Mouse (Mus musculus) limb, embryonic 12.5 days (tissue): ENCODE data around the gene E130218I03Rik. TPM values are rescaled to one million over a fixed set of nuclear protein-coding genes. Genes with fewer than 3 reads are reported as not detected.

Experiments used
- ATAC-seq: fragments of 200-750 bp; cut with Nextera tagmentation; 2 replicates; pipeline ENCODE4 v1.8.0; 2017; ENCODE audit warnings: low read depth, moderate TSS enrichment; ENCODE audit not compliant: insufficient number of reproducible peaks, insufficient read depth, low FRiP score, low TSS enrichment
- H3K27ac ChIP-seq: fragments of 300-500 bp; sonication (generic); 2 replicates; pipeline ENCODE4 v1.5.1; 2016; ENCODE audit warnings: mild to moderate bottlenecking, moderate library complexity
- H3K27me3 ChIP-seq: fragments of 300-500 bp; sonication (generic); 2 replicates; pipeline ENCODE4 v1.6.1; 2016; ENCODE audit warnings: mild to moderate bottlenecking, moderate library complexity
- H3K36me3 ChIP-seq: fragments of 300-500 bp; sonication (generic); 2 replicates; pipeline ENCODE4 v1.6.1; 2016; ENCODE audit warnings: mild to moderate bottlenecking, moderate library complexity
- H3K4me1 ChIP-seq: fragments of 300-500 bp; sonication (generic); replicated peaks from 2 replicates; pipeline ENCODE4 v1.6.1; 2016
- H3K4me2 ChIP-seq: fragments of 300-500 bp; sonication (generic); 2 replicates; pipeline ENCODE4 v1.6.1; 2016; ENCODE audit warnings: mild to moderate bottlenecking, moderate library complexity
- H3K4me3 ChIP-seq: fragments of 300-500 bp; sonication (generic); replicated peaks from 2 replicates; pipeline ENCODE4 v1.5.1; 2016; ENCODE audit warnings: mild to moderate bottlenecking
- H3K9ac ChIP-seq: fragments of 300-500 bp; sonication (generic); replicated peaks from 2 replicates; pipeline ENCODE4 v1.6.1; 2016; ENCODE audit warnings: mild to moderate bottlenecking, moderate library complexity
- H3K9me3 ChIP-seq: fragments of 300-500 bp; sonication (generic); 2 replicates; pipeline ENCODE4 v1.6.1; 2016; ENCODE audit warnings: mild to moderate bottlenecking, moderate library complexity
- WGBS: fragments of 180-500 bp; shearing (Covaris S2); methylation state at CpG from one replicate; pipeline ENCODE4 v1.1.7; 2016; 5-methylcytosine and 5-hydroxymethylcytosine counted together
- polyA plus RNA-seq: library from polyadenylated mRNA; unstranded; fragments of >200 nt; fragmentation: Nextera tagmentation; extraction: Ambion mirVana; gene quantifications from 2 replicates; pipeline ENCODE4 v1.2.1, GENCODE M21; 2016

Gene E130218I03Rik
- polyA plus RNA-seq, 1 experiment from 2014 or later: 0.78 TPM

DNA sequence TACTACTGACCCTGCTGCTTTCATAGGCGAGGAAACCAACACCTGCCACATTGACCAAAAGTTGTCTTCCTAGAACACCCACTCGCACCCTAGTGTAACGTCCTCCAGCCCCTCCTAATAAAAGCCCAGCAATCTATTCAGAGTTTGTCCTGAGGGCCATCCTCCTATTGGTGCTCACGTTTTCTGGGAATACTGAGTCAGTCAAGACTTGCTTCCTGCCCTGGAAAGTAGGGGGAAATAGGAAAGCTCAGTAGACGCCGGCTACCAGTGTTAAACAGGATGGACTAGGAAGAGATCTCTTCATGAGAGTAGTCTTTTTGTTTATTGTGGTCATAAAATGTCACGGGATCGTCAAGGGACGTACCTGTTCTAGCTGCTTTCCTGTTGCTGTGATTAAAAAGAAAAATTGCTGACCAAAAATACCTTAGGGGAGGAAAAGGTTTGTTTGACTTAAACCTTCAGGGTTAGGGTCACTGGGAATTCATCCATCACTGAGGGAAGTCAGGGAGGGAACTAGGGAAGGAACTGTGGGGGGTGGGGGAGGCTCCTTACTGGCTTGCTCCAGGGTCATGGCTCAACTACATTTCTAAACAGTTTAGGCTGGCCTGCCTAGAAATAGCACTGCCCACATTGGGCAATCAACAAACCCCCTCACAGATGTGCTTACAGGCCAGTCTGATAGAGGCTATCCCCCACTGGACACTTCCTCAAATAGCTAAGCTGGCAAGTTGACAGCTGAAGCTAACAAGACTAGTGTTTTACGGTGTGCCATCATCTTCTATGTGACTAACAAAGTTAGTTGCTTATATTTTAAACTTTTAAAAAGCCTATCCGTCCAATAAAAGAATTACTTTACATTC is 45.2 kb downstream of the E130218I03Rik start:
- H3K9ac ChIP-seq: peak overlapping the region; percentile 98
- peaks cover 13% of the 10 kb centered on the region; the same call in 1 of the 2 replicates for H3K27me3 ChIP-seq
- H3K4me3 ChIP-seq: peak overlapping the region; percentile 98
- H3K4me1 ChIP-seq: peaks cover 22% of the 10 kb centered on the region
- H3K36me3 ChIP-seq: peaks cover 14% of the 10 kb centered on the region
- H3K9me3 ChIP-seq: no peaks in the 10 kb centered on the region
- peak overlapping the region; percentile 98 for H3K4me2 ChIP-seq
- peak overlapping the region; percentile 100; the same call in 1 of the 2 replicates for H3K27ac ChIP-seq
- no peak for ATAC-seq
- WGBS: 23% methylated on average over 11 of the region's 11 CpGs

DNA sequence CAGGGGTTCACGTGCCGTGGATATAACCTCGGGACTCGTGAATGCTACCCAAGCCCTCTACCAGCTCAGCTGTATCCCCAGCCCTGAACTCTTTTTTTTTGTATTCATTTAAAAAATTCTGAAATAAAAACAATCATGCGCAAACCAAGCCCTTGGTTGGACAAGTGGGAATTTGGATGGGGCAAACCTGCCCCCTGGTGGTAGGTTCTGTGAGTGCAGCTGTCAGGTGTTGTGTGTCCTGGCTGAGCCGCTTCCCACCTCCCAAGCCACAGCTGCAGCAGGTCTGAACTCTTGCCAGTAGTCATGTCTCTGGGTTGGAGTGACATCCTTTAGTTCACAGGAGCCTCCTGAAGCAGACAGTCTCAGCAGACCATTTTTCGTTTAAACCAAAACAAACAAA is 48.6 kb downstream of the E130218I03Rik start:
- Histone ChIP-seq H3K27ac (no peak overlapping the region), H3K27me3 (peaks cover 20% of the 10 kb centered on the region; the same call in 1 of the 2 replicates), H3K4me2 (no peak overlapping the region), H3K9ac (no peak overlapping the region), H3K4me3 (no peak overlapping the region), H3K9me3 (peaks cover 4% of the 10 kb centered on the region; the same call in 1 of the 2 replicates), H3K4me1 (peaks cover 13% of the 10 kb centered on the region), H3K36me3 (no peaks in the 10 kb centered on the region)
- 23% methylated on average over 7 of the region's 7 CpGs for WGBS
- no peak for ATAC-seq

DNA sequence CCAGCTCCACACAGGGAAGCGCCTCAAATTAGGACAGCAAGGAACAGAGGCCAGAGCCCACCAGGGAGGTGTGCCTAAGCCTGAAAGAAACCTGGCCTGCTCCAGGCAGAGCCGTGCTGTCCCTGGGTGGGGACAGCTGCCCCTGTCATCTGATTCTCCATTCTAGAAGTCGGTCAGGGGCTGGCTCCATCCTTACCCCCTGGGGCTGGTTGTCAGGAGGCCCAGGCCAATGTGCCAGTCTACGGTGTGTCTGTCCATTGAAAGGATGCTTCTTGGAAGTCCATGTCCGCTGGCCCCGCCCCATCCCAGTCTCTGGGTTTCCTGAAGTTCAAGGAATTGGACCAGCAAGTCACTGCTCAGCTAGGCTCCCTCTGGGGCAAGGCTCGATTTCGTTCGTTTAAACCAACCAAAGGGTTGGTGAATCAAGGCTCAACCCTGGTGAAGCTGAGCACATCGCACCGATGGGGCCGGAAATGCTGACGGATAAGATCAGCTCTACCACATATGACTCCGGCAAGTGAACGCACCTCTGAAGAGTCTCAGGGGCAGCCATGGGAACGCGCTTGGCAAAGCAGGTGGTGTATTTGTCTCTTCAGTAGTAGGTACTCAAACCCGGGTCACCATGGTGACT is 49.7 kb downstream of the E130218I03Rik start:
- Histone ChIP-seq H3K9me3 (peaks cover 4% of the 10 kb centered on the region; the same call in 1 of the 2 replicates), H3K4me2 (no peak overlapping the region), H3K4me3 (no peak overlapping the region), H3K36me3 (no peaks in the 10 kb centered on the region), H3K4me1 (peaks cover 11% of the 10 kb centered on the region), H3K9ac (no peak overlapping the region), H3K27me3 (peaks cover 20% of the 10 kb centered on the region; the same call in 1 of the 2 replicates), H3K27ac (no peak overlapping the region)
- WGBS: 72% methylated on average over 18 of the region's 18 CpGs
- no peak for ATAC-seq

DNA sequence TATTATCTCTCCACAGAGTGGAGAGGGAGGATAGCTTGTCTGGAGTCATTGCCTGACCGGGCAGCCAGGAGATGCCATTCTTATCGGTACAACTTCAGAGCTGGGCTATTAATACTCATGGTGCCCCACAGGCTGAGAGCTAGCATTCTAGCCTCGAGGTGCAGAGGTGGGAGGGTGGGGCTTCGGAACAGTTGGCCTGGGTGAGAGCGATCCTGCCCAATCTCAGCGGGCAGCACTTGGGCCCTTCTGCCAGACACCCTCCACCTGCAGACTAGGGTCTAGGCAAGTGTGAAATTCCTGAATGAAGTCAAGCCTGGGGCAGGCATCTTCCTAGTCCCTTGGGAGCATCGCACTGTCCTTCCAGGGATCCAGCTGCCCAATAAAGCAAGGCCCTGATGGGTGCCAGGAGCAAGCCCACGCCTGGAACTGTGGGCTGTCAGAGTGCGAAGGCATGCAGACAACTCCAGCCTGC is 50.3 kb downstream of the E130218I03Rik start:
- no peak for ATAC-seq
- H3K4me3 ChIP-seq: no peak overlapping the region
- 61% methylated on average over 9 of the region's 9 CpGs for WGBS

More for the DNA sequence above, 50.3 kb downstream of the E130218I03Rik start:
- H3K36me3 ChIP-seq: no peaks in the 10 kb centered on the region
- peaks cover 4% of the 10 kb centered on the region; the same call in 1 of the 2 replicates for H3K9me3 ChIP-seq
- H3K9ac ChIP-seq: no peak overlapping the region
- peaks cover 5% of the 10 kb centered on the region for H3K4me1 ChIP-seq
- peaks cover 20% of the 10 kb centered on the region; the same call in 1 of the 2 replicates for H3K27me3 ChIP-seq
- H3K4me2 ChIP-seq: no peak overlapping the region
- H3K27ac ChIP-seq: no peak overlapping the region

Other genes with a start within 250 kb of the E130218I03Rik start
- gene Dhdds, start 242.7 kb upstream of the E130218I03Rik start, polyA plus RNA-seq: 40.4 and 49.7 TPM in 2 replicates
- gene Lin28a, start 224.8 kb upstream of the E130218I03Rik start, polyA plus RNA-seq: 0.42 and 0.51 TPM in 2 replicates
- not detected in 2 replicates for gene Zfp683, start 189.8 kb upstream of the E130218I03Rik start, polyA plus RNA-seq
- 5.6 and 6.1 TPM in 2 replicates for gene Crybg2, start 182.8 kb upstream of the E130218I03Rik start, polyA plus RNA-seq
- gene Cd52, start 148.6 kb upstream of the E130218I03Rik start, polyA plus RNA-seq: 7.7 and 7.9 TPM in 2 replicates
- gene Ubxn11, start 141.1 kb upstream of the E130218I03Rik start, polyA plus RNA-seq: 9.6 and 10.4 TPM in 2 replicates
- gene Sh3bgrl3, start 114.9 kb upstream of the E130218I03Rik start, polyA plus RNA-seq: 318 and 336 TPM in 2 replicates
- gene Cep85, start 56.5 kb upstream of the E130218I03Rik start, polyA plus RNA-seq: 36.4 and 38.3 TPM in 2 replicates
- not detected in 2 replicates for gene Gm7534, start 40.7 kb upstream of the E130218I03Rik start, polyA plus RNA-seq
- gene Catsper4, start 16.3 kb upstream of the E130218I03Rik start, polyA plus RNA-seq: not detected in 2 replicates
- 1.7 and 2.0 TPM in 2 replicates for gene Cnksr1, start 5.3 kb upstream of the E130218I03Rik start, polyA plus RNA-seq
- 17.5 and 19.2 TPM in 2 replicates for gene Zfp593, start 1.9 kb downstream of the E130218I03Rik start, polyA plus RNA-seq
- gene Gm30191, start 3.3 kb downstream of the E130218I03Rik start, polyA plus RNA-seq: not detected in 2 replicates
- 4.2 and 5.9 TPM in 2 replicates for gene Grrp1, start 10.4 kb downstream of the E130218I03Rik start, polyA plus RNA-seq
- gene Pdik1l, start 44.2 kb downstream of the E130218I03Rik start, polyA plus RNA-seq: 23.9 and 24.6 TPM in 2 replicates
- 3.3 and 3.6 TPM in 2 replicates for gene Trim63, start 71.5 kb downstream of the E130218I03Rik start, polyA plus RNA-seq
- 0.06 and 0.15 TPM in 2 replicates for gene Slc30a2, start 99.5 kb downstream of the E130218I03Rik start, polyA plus RNA-seq
- 3.4 and 4.1 TPM in 2 replicates for gene Extl1, start 140.2 kb downstream of the E130218I03Rik start, polyA plus RNA-seq
- 9.7 and 10.9 TPM in 2 replicates for gene Pafah2, start 152.7 kb downstream of the E130218I03Rik start, polyA plus RNA-seq
- gene Stmn1, start 224.7 kb downstream of the E130218I03Rik start, polyA plus RNA-seq: 2,166 and 2,360 TPM in 2 replicates